Comparison of ENCODE assay signal across 16 mouse cellular contexts in the genomic region with DNA sequence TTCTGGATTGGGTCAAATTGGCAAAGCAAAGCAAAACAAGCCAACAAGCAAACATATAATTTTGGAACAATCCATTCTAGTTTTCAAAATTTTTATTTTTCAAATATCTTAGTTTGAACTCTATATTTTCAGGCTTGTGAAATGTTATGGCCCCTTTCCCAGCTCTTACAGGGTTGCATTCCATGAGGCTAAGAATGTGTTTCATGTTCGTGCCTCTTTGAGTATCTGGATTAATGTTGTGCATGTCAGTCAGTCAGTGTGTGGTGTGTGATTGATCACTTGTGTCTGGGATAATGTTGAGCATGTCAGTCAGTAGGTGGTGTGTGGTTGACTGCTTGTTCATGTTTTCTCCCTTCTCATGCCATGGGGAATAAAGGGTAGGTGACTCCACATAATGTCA. TPM values are rescaled to one million over a fixed set of nuclear protein-coding genes. Genes with fewer than 3 reads are reported as not detected.
"Had no signal": no experiment of that assay in that cellular context is flagged by ENCODE, and none has a peak within 500 bp of the region (broad histone marks: within the 10 kb centered on the region; RNA-seq: fewer than 3 reads in every experiment).

No protein-coding gene starts in this region.

- H3K4me3 ChIP-seq: lung, embryonic 15.5 days; megakaryocyte, embryonic 14.5 days; midbrain, embryonic 13.5 days; midbrain, embryonic 15.5 days; neural tube, embryonic 12.5 days; stomach, embryonic 15.5 days had no signal

- H3K9me3 ChIP-seq: lung, embryonic 15.5 days; megakaryocyte, embryonic 14.5 days; midbrain, embryonic 13.5 days; midbrain, embryonic 15.5 days; neural tube, embryonic 12.5 days; stomach, embryonic 15.5 days had no signal

- DNase-seq: liver, postnatal 0 days; lung, adult 2 months; lung, postnatal 14 days; lung, postnatal 36 days; right cerebral cortex, postnatal 14 days; thymus, adult 18-20 months; thymus, postnatal 14 days; thymus, postnatal 4 days had no signal

- H3K4me1 ChIP-seq: lung, embryonic 15.5 days; midbrain, embryonic 13.5 days; midbrain, embryonic 15.5 days; neural tube, embryonic 12.5 days; stomach, embryonic 15.5 days had no signal

- H3K36me3 ChIP-seq: lung, embryonic 15.5 days; midbrain, embryonic 13.5 days; midbrain, embryonic 15.5 days; neural tube, embryonic 12.5 days; stomach, embryonic 15.5 days had no signal

- H3K27ac ChIP-seq: lung, embryonic 15.5 days; macrophage; midbrain, embryonic 13.5 days; midbrain, embryonic 15.5 days; neural tube, embryonic 12.5 days; stomach, embryonic 15.5 days had no signal

- H3K27me3 ChIP-seq: lung, embryonic 15.5 days; midbrain, embryonic 13.5 days; midbrain, embryonic 15.5 days; neural tube, embryonic 12.5 days; stomach, embryonic 15.5 days had no signal

RNA-seq across cellular contexts. Expression of a gene that starts 1.5 kb away (rescaled TPM):
- polyA plus RNA-seq: neural tube, embryonic 14.5 days had no signal

RNA-seq across cellular contexts. Expression of a gene that starts 37.5 kb away (rescaled TPM):
- polyA plus RNA-seq: midbrain, embryonic 13.5 days; midbrain, embryonic 15.5 days; neural tube, embryonic 12.5 days; neural tube, embryonic 14.5 days had no signal
